Mouse (Mus musculus): ENCODE measurements around the gene Ubxn1.

DNA sequence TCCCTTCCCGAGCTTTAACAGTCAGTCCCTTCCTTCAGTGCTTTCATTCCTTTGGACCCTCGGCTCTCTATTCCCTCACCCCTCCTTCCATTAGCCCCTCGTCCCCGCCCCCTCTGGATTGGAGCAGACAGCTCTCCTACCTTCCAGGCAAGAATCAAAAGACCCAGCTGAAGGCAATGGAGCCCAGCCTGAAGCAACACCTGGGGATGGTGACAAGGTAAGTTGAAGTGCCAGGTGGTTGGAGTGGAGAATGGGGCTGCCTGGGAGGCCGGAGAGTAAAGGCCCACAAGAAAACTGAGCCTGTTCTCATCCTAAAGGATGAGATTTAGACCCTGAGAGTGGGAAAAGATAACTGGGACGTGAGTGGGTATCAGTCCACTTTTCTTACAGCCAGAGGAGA, 37.2 kb downstream of the Ubxn1 start:
- TF ChIP-seq CTCF (conservative IDR thresholded peaks at IDR 0.05; ENCODE audit: low read length) (no peak), POU5F1 (IDR thresholded peaks at IDR 0.05; ENCODE audit: borderline replicate concordance, low read length) (no peak)
